ENCODE assay signal across 29 mouse cellular contexts in the genomic region with DNA sequence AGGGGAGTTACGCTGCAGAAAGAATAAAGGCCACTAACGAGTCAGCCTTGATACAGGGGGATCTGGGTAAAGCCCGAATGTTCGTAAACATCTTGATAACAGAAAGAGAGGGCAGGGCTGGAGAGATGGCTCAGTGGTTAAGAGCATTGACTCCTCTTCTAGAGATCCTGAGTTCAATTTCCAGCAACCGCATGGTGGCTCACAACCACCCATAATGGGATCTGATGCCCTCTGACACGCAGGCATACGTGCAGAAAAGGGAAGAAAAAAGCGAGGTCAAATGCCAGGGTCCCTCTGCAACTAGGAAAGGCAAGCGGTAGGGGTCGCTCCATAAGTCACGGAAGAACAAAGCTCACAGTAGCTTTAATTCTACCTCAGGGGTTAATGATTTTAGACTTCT. TPM values are rescaled to one million over a fixed set of nuclear protein-coding genes. Genes with fewer than 3 reads are reported as not detected.
A peak's percentile ranks its signal among the peaks of the same experiment; 100 is the strongest.
DNase-seq lines count a peak whose midpoint lies in the region; ATAC-seq and TF ChIP-seq lines count a peak whose summit lies in the region.
"Had no signal": no experiment of that assay in that cellular context is flagged by ENCODE, and none has a peak within 500 bp of the region (broad histone marks: within the 10 kb centered on the region; RNA-seq: fewer than 3 reads in every experiment).

No protein-coding gene starts in this region.

- no peak for ATAC-seq in forebrain, postnatal 0 days
- no peak for ATAC-seq in forebrain, embryonic 16.5 days
- ATAC-seq: forebrain, embryonic 14.5 days; intestine, embryonic 16.5 days; lung, postnatal 0 days; Patski had no signal

- no peak overlapping the region for H3K4me2 ChIP-seq in forebrain, postnatal 0 days (ENCODE audit: low read depth)
- H3K4me2 ChIP-seq in forebrain, embryonic 16.5 days (ENCODE audit: low read length): no peak overlapping the region
- H3K4me2 ChIP-seq: heart, embryonic 11.5 days; hindbrain, embryonic 13.5 days; limb, embryonic 13.5 days; liver, embryonic 13.5 days; stomach, embryonic 15.5 days had no signal

- H3K9ac ChIP-seq in forebrain, postnatal 0 days: no peak overlapping the region
- no peak overlapping the region for H3K9ac ChIP-seq in forebrain, embryonic 16.5 days (replicated peaks; ENCODE audit: low read depth, low read length)
- H3K9ac ChIP-seq: hindbrain, embryonic 13.5 days; limb, embryonic 13.5 days; liver, embryonic 13.5 days; stomach, embryonic 15.5 days had no signal

- H3K27ac ChIP-seq in forebrain, postnatal 0 days (ENCODE audit: low read depth, low read length): 0 out of 2 replicates have a peak overlapping the region, but pooled peaks have one; percentile 66
- no peak overlapping the region for H3K27ac ChIP-seq in forebrain, embryonic 16.5 days (ENCODE audit: low read length)
- H3K27ac ChIP-seq in left cerebral cortex, adult 2 months: peak overlapping the region; percentile 63
- H3K27ac ChIP-seq: hindbrain, embryonic 13.5 days; kidney, postnatal 0 days; limb, embryonic 13.5 days; stomach, embryonic 15.5 days had no signal

- DNase-seq in forebrain, postnatal 0 days: no peak
- DNase-seq in left cerebral cortex, adult 2 months (ENCODE audit: extremely low spot score in 1 of 2, low spot score in 2 of 2): peak in 1 of 2 experiments; percentile 4
- DNase-seq in left cerebral cortex, adult 11 months (ENCODE audit: low spot score): no peak
- DNase-seq in urinary bladder, adult 2 months (ENCODE audit: low spot score): peak; percentile 18
- no peak for DNase-seq in urinary bladder, adult 18-20 months (ENCODE audit: low spot score in 2 of 2)
- no peak for DNase-seq in adrenal gland, postnatal 4 days (ENCODE audit: low spot score in 2 of 2)
- DNase-seq: adrenal gland, postnatal 14 days; cerebellum, adult 2 months; cerebellum, postnatal 14 days; gastrocnemius, postnatal 10 days; heart, postnatal 4 days; kidney, adult 8-10 months; liver, embryonic 13.5 days; lung, adult 18-20 months; lung, postnatal 4 days; midbrain, embryonic 14.5 days; right cerebral cortex, postnatal 4 days; thymus, adult 18-20 months; thymus, postnatal 25 days had no signal

- H3K4me1 ChIP-seq in forebrain, postnatal 0 days (ENCODE audit: insufficient read depth): no peaks in the 10 kb centered on the region
- peaks cover 6% of the 10 kb centered on the region; the same call in 1 of the 2 replicates for H3K4me1 ChIP-seq in forebrain, embryonic 16.5 days (replicated peaks; ENCODE audit: control insufficient read depth, insufficient read depth, low read length)
- H3K4me1 ChIP-seq: hindbrain, embryonic 13.5 days; limb, embryonic 13.5 days; liver, embryonic 13.5 days; stomach, embryonic 15.5 days had no signal

- intact Hi-C loops in left cerebral cortex, adult 2 months (cut with DNase I): loop anchor here (5.0 kb wide), 1 partner anchor 156 kb away; no protein-coding TSS in a partner anchor

- no peaks in the 10 kb centered on the region for H3K27me3 ChIP-seq in forebrain, postnatal 0 days (ENCODE audit: insufficient read depth, low read length)
- H3K27me3 ChIP-seq in forebrain, embryonic 16.5 days (replicated peaks; ENCODE audit: control insufficient read depth, insufficient read depth, low read length): no peaks in the 10 kb centered on the region
- H3K27me3 ChIP-seq: hindbrain, embryonic 13.5 days; limb, embryonic 13.5 days; liver, embryonic 13.5 days; Patski; stomach, embryonic 15.5 days had no signal

- H3K9me3 ChIP-seq in forebrain, postnatal 0 days (ENCODE audit: low read length): no peaks in the 10 kb centered on the region
- no peaks in the 10 kb centered on the region for H3K9me3 ChIP-seq in forebrain, embryonic 16.5 days (ENCODE audit: control insufficient read depth, low read length)
- H3K9me3 ChIP-seq: hindbrain, embryonic 13.5 days; limb, embryonic 13.5 days; liver, embryonic 13.5 days; stomach, embryonic 15.5 days had no signal

- no peak overlapping the region for H3K4me3 ChIP-seq in forebrain, postnatal 0 days (ENCODE audit: low read depth, low read length)
- H3K4me3 ChIP-seq in forebrain, embryonic 16.5 days (replicated peaks; ENCODE audit: low read length): no peak overlapping the region
- no peak overlapping the region for H3K4me3 ChIP-seq in left cerebral cortex, adult 2 months
- H3K4me3 ChIP-seq: hindbrain, embryonic 13.5 days; limb, embryonic 13.5 days; liver, embryonic 13.5 days; stomach, embryonic 15.5 days had no signal

- 72% methylated on average over 11 of the region's 11 CpGs for WGBS in forebrain, postnatal 0 days
- WGBS in forebrain, embryonic 16.5 days: 73% methylated on average over 11 of the region's 11 CpGs

- peaks cover 23% of the 10 kb centered on the region for H3K36me3 ChIP-seq in forebrain, postnatal 0 days (ENCODE audit: insufficient read depth)
- H3K36me3 ChIP-seq in forebrain, embryonic 16.5 days (ENCODE audit: control insufficient read depth, insufficient read depth): 0 out of 2 replicates have a peak, but pooled peaks cover 2% of the 10 kb centered on the region
- H3K36me3 ChIP-seq: stomach, embryonic 15.5 days had no signal

- no peak for TF ChIP-seq CTCF in forebrain, postnatal 0 days (IDR thresholded peaks at IDR 0.05; ENCODE audit: low read depth)
- TF ChIP-seq CTCF in left cerebral cortex, adult 2 months (IDR thresholded peaks at IDR 0.05): no peak

RNA-seq across cellular contexts. Expression of a gene that starts 54.6 kb away (rescaled TPM):
- 146 and 174 TPM in 2 replicates for total RNA-seq in forebrain, postnatal 0 days (2014; rRNA removed)
- 81.3 and 102 TPM in 2 replicates for polyA plus RNA-seq in forebrain, postnatal 0 days (2015; fragmentation: Nextera tagmentation; extraction: Ambion mirVana)
- polyA plus RNA-seq in forebrain, embryonic 16.5 days (2015; fragmentation: Nextera tagmentation; extraction: Ambion mirVana): 102 and 110 TPM in 2 replicates
- total RNA-seq in left cerebral cortex, adult 2 months (2021): 100 to 1,000 TPM; 126 to 127 TPM
- polyA plus RNA-seq in urinary bladder, adult 2 months (2012; rRNA removed): 290 and 354 TPM in 2 replicates
- total RNA-seq in adrenal gland, postnatal 4 days (2021): 10 to 100 TPM; 52.2 to 54.5 TPM
